Mouse (Mus musculus): Measurements from ENCODE around the gene Ncf4.

GRCm38 (mm10) chr15:78239453-78239852 is 5.1 kb upstream of the Ncf4 start:
- TF ChIP-seq POLR2A (IDR thresholded peaks at IDR 0.05; ENCODE audit: low read depth, low read length) (no peak), CTCF (IDR thresholded peaks at IDR 0.05; ENCODE audit: extremely low read depth, insufficient read length, insufficient replicate concordance, low read depth, low read length) (peak; percentile 99; the same call in 1 of the 2 replicates)

All from small intestine, adult 2 months (tissue).